16 mouse cellular contexts compared by ENCODE assay signal in the genomic region with DNA sequence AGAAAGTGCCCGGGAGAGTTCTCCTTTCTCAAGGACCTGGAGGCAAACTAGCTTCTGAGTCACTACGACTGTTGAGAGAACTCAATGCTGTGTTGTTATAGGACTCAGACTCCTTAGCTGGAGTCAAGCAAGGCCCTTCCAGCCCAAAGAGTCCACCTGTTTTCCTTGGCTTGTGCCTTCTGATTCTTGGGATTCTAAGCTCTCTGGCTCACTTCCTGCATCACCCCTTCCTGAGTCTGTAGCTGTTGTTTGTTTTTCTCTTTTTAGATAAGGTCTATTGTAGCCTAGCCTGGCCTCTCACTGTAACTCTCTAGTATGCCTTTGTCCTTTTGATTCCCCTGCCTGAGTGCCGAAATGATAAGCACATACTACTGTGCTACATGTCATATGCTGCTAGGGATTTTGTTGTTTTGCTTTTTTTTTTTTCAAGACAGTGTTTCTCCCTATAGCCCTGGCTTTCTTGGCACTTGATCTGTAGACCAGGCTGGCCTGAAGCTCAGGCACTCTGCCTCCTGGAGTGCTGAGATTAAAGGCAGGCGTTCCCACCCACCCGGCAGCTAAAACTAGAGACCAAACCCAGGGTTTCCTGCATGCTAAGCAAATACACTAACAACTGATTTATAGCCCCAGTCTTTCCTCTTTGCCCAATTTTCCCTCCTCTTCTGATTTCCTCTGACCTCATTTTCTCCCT. TPM values are rescaled to one million over a fixed set of nuclear protein-coding genes. Genes with fewer than 3 reads are reported as not detected.
DNase-seq lines count a peak whose midpoint lies in the region; ATAC-seq lines count a peak whose summit lies in the region.
"Had no signal": no experiment of that assay in that cellular context is flagged by ENCODE, and none has a peak within 500 bp of the region (broad histone marks: within the 10 kb centered on the region; RNA-seq: fewer than 3 reads in every experiment).

No protein-coding gene starts in this region.

- no peaks in the 10 kb centered on the region for H3K9me3 ChIP-seq in heart, embryonic 15.5 days (replicated peaks)
- no peaks in the 10 kb centered on the region for H3K9me3 ChIP-seq in stomach, embryonic 16.5 days (replicated peaks; ENCODE audit: control insufficient read depth, low read length)
- 0 out of 2 replicates have a peak, but pooled peaks cover 5% of the 10 kb centered on the region for H3K9me3 ChIP-seq in hindbrain, embryonic 13.5 days
- H3K9me3 ChIP-seq: limb, embryonic 15.5 days; midbrain, embryonic 15.5 days had no signal

- H3K4me1 ChIP-seq in heart, embryonic 15.5 days (replicated peaks) = no peaks in the 10 kb centered on the region
- H3K4me1 ChIP-seq in stomach, embryonic 16.5 days (ENCODE audit: control insufficient read depth, insufficient read depth, low read length) = 0 out of 2 replicates have a peak, but pooled peaks cover 3% of the 10 kb centered on the region
- H3K4me1 ChIP-seq in hindbrain, embryonic 13.5 days (replicated peaks) = no peaks in the 10 kb centered on the region
- H3K4me1 ChIP-seq: limb, embryonic 15.5 days; midbrain, embryonic 15.5 days had no signal

- H3K4me2 ChIP-seq in heart, embryonic 15.5 days = no peak overlapping the region
- no peak overlapping the region for H3K4me2 ChIP-seq in stomach, embryonic 16.5 days (ENCODE audit: low read depth, low read length)
- H3K4me2 ChIP-seq in hindbrain, embryonic 13.5 days = no peak overlapping the region
- H3K4me2 ChIP-seq: limb, embryonic 15.5 days; midbrain, embryonic 15.5 days had no signal

- 33% methylated on average over 5 of the region's 5 CpGs for WGBS in heart, embryonic 15.5 days
- WGBS in stomach, embryonic 16.5 days = 49% methylated on average over 5 of the region's 5 CpGs
- WGBS in hindbrain, embryonic 13.5 days = 72% methylated on average over 5 of the region's 5 CpGs

- H3K36me3 ChIP-seq in heart, embryonic 15.5 days = no peaks in the 10 kb centered on the region
- no peaks in the 10 kb centered on the region for H3K36me3 ChIP-seq in stomach, embryonic 16.5 days (ENCODE audit: control insufficient read depth, insufficient read depth, low read length)
- no peaks in the 10 kb centered on the region for H3K36me3 ChIP-seq in hindbrain, embryonic 13.5 days
- H3K36me3 ChIP-seq: forebrain, embryonic 10.5 days; limb, embryonic 15.5 days; midbrain, embryonic 15.5 days had no signal

- no peaks in the 10 kb centered on the region for H3K27me3 ChIP-seq in heart, embryonic 15.5 days
- no peaks in the 10 kb centered on the region for H3K27me3 ChIP-seq in stomach, embryonic 16.5 days (ENCODE audit: control insufficient read depth, insufficient read depth, low read length)
- no peaks in the 10 kb centered on the region for H3K27me3 ChIP-seq in hindbrain, embryonic 13.5 days
- H3K27me3 ChIP-seq: limb, embryonic 15.5 days; midbrain, embryonic 15.5 days had no signal

- no peak overlapping the region for H3K4me3 ChIP-seq in heart, embryonic 15.5 days
- H3K4me3 ChIP-seq in stomach, embryonic 16.5 days (replicated peaks; ENCODE audit: low read length) = no peak overlapping the region
- H3K4me3 ChIP-seq in hindbrain, embryonic 13.5 days = no peak overlapping the region
- H3K4me3 ChIP-seq: forebrain, embryonic 10.5 days; limb, embryonic 15.5 days; midbrain, embryonic 15.5 days had no signal

- ATAC-seq in heart, embryonic 15.5 days (replicated peaks; ENCODE audit: insufficient number of reproducible peaks, insufficient read depth, low FRiP score, low read depth) = peak; percentile 77
- ATAC-seq in stomach, embryonic 16.5 days (ENCODE audit: insufficient read depth, low FRiP score) = peak; percentile 56; the same call in 1 of the 2 replicates
- no peak for ATAC-seq in hindbrain, embryonic 13.5 days (ENCODE audit: low FRiP score)
- ATAC-seq: hindbrain, embryonic 16.5 days; midbrain, embryonic 15.5 days had no signal

- DNase-seq in heart, adult 8-10 months (ENCODE audit: low spot score) = peak; percentile 17
- no peak for DNase-seq in heart, postnatal 4 days
- DNase-seq in lung, adult 18-20 months = peak; percentile 61 to 71
- DNase-seq in lung, postnatal 4 days = no peak
- no peak for DNase-seq in left cerebral cortex, adult 8-10 months (ENCODE audit: low spot score in 2 of 2)
- DNase-seq: cerebellum, adult 8-10 months; retina, postnatal 1 day; thymus, postnatal 4 days had no signal

- peak overlapping the region; percentile 32 for H3K27ac ChIP-seq in heart, embryonic 15.5 days
- peak overlapping the region; percentile 33; the same call in 1 of the 2 replicates for H3K27ac ChIP-seq in stomach, embryonic 16.5 days (ENCODE audit: low read length)
- H3K27ac ChIP-seq in hindbrain, embryonic 13.5 days = no peak overlapping the region
- H3K27ac ChIP-seq: forebrain, embryonic 10.5 days; limb, embryonic 15.5 days; macrophage; midbrain, embryonic 15.5 days had no signal

- no peak overlapping the region for H3K9ac ChIP-seq in heart, embryonic 15.5 days
- no peak overlapping the region for H3K9ac ChIP-seq in stomach, embryonic 16.5 days (ENCODE audit: low read length)
- no peak overlapping the region for H3K9ac ChIP-seq in hindbrain, embryonic 13.5 days
- H3K9ac ChIP-seq: limb, embryonic 15.5 days; midbrain, embryonic 15.5 days had no signal

RNA-seq across cellular contexts. Expression of a gene that starts 5.9 kb away (rescaled TPM):
- total RNA-seq in heart, adult 8-10 months (2022) = 10 to 100 TPM; 43.8 to 66.2 (median 55.1) TPM
- 10 to 100 TPM; 41.3 to 46.8 TPM for total RNA-seq in heart, postnatal 4 days (2021)
- polyA plus RNA-seq in heart, embryonic 15.5 days (2015; fragmentation: Nextera tagmentation; extraction: Ambion mirVana) = 69.4 and 79.0 TPM in 2 replicates
- polyA plus RNA-seq in stomach, embryonic 16.5 days (2015; fragmentation: Nextera tagmentation; extraction: Ambion mirVana) = 100 and 121 TPM in 2 replicates
- total RNA-seq in left cerebral cortex, adult 8-10 months (2022) = 10 to 100 TPM; 16.2 to 42.2 (median 32.4) TPM
- 17.4 and 25.4 TPM in 2 replicates for polyA plus RNA-seq in hindbrain, embryonic 13.5 days (2015; fragmentation: Nextera tagmentation; extraction: Ambion mirVana)

Comparison
In these comparisons a context has a peak if more than half of its experiments do, and no peak if none do; other contexts are left out.
1. DNase-seq: peak in heart, adult 8-10 months (single experiment) and lung, adult 18-20 months (2 of 2); none in heart, postnatal 4 days (single experiment), lung, postnatal 4 days (0 of 2) and left cerebral cortex, adult 8-10 months (0 of 2).